Mouse (Mus musculus) lung, embryonic 14.5 days (tissue): ENCODE results near the gene Timm10b. TPM values are rescaled to one million over a fixed set of nuclear protein-coding genes. Genes with fewer than 3 reads are reported as not detected.
A peak's percentile ranks its signal among the peaks of the same experiment; 100 is the strongest.

ENCODE experiments used
- ATAC-seq: fragments of 200-750 bp; cut with Nextera tagmentation; 2 replicates; pipeline ENCODE4 v1.8.0; 2017; ENCODE audit warnings: mild to moderate bottlenecking, moderate TSS enrichment, moderate library complexity; ENCODE audit not compliant: insufficient read depth
- DNase-seq: peaks from one replicate; pipeline ENCODE4 v3.0.0-alpha.2; 2015
- H3K27ac ChIP-seq: fragments of 300-500 bp; sonication (generic); 2 replicates; pipeline ENCODE4 v1.5.1; 2014; ENCODE audit warnings: low read depth, mild to moderate bottlenecking, moderate library complexity
- H3K27me3 ChIP-seq: fragments of 300-500 bp; sonication (generic); 2 replicates; pipeline ENCODE4 v1.6.1; 2014; ENCODE audit warnings: low read length, control low read depth; ENCODE audit not compliant: insufficient read depth
- H3K36me3 ChIP-seq: fragments of 300-500 bp; sonication (generic); 2 replicates; pipeline ENCODE4 v1.6.1; 2014; ENCODE audit warnings: control low read depth; ENCODE audit not compliant: insufficient read depth
- H3K4me1 ChIP-seq: fragments of 300-500 bp; sonication (generic); 2 replicates; pipeline ENCODE4 v1.6.1; 2014; ENCODE audit warnings: antibody characterized with exemption, control low read depth; ENCODE audit not compliant: insufficient read depth
- H3K4me2 ChIP-seq: fragments of 300-500 bp; sonication (generic); 2 replicates; pipeline ENCODE4 v1.6.1; 2014; ENCODE audit warnings: mild to moderate bottlenecking
- H3K4me3 ChIP-seq: fragments of 300-500 bp; sonication (generic); 2 replicates; pipeline ENCODE4 v1.5.1; 2014; ENCODE audit warnings: low read depth, low read length
- H3K9ac ChIP-seq: fragments of 300-500 bp; sonication (generic); 2 replicates; pipeline ENCODE4 v1.6.1; 2014
- H3K9me3 ChIP-seq: fragments of 300-500 bp; sonication (generic); 2 replicates; pipeline ENCODE4 v1.6.1; 2016; ENCODE audit warnings: low read depth, low read length, control low read depth
- CTCF ChIP-seq: IDR thresholded peaks from 2 replicates; pipeline ENCODE4 v1.5.1; 2016; ENCODE audit warnings: antibody characterized with exemption, low read depth
- WGBS: fragments of 180-500 bp; shearing (Covaris S2); extraction: QIAGEN DNeasy Blood & Tissue Kit; methylation state at CpG from one replicate; pipeline ENCODE4 v1.1.7; 2014; 5-methylcytosine and 5-hydroxymethylcytosine counted together
- polyA plus RNA-seq: library from polyadenylated mRNA; unstranded; fragments of >200 nt; fragmentation: Nextera tagmentation; extraction: Ambion mirVana; gene quantifications from 2 replicates; pipeline ENCODE4 v1.2.1, GENCODE M21; 2014

The Timm10b gene
- polyA plus RNA-seq, 1 experiment from 2014 or later: 201 TPM

GRCm38 (mm10) chr7:105640233-105640893 lies 507 bp downstream of the Timm10b start, which contains the start of the genes Arfip2 and Gm45799:
Arfip2 (minus strand) TSS chr7:105640416.
Gm45799 (plus strand) TSS chr7:105640552.
- Histone ChIP-seq H3K27me3 (no peaks in the 10 kb centered on the region), H3K4me3 (peak within 1 kb of the TSS; percentile 70), H3K36me3 (peaks cover 45% of the 10 kb centered on the region), H3K9me3 (no peaks in the 10 kb centered on the region), H3K27ac (peak within 1 kb of the TSS; percentile 90), H3K4me2 (peak within 1 kb of the TSS; percentile 70), H3K4me1 (no peaks in the 10 kb centered on the region), H3K9ac (peak within 1 kb of the TSS; percentile 81)
- under 1% methylated on average over 45 of the region's 45 CpGs for WGBS
- DNase-seq: peak; percentile 100
- no peak for TF ChIP-seq CTCF
- peak; percentile 96 for ATAC-seq

GRCm38 (mm10) chr7:105640894-105641255 lies 1.0 kb downstream of the Timm10b start:
- Histone ChIP-seq H3K9me3 (no peaks in the 10 kb centered on the region), H3K9ac (peak overlapping the region; percentile 81), H3K4me3 (peak overlapping the region; percentile 70), H3K27me3 (no peaks in the 10 kb centered on the region), H3K4me2 (peak overlapping the region; percentile 70), H3K27ac (peak overlapping the region; percentile 90), H3K4me1 (no peaks in the 10 kb centered on the region), H3K36me3 (peaks cover 40% of the 10 kb centered on the region)
- 0% methylated on average over 18 of the region's 18 CpGs for WGBS
- TF ChIP-seq CTCF: 0 out of 2 replicates have a peak, but pooled peaks have one; percentile 1
- DNase-seq (peak; percentile 39), ATAC-seq (no peak)

GRCm38 (mm10) chr7:105641936-105642335 lies 2.1 kb downstream of the Timm10b start:
- Histone ChIP-seq H3K9ac (no peak overlapping the region), H3K27ac (peak overlapping the region; percentile 33; the same call in 1 of the 2 replicates), H3K9me3 (no peaks in the 10 kb centered on the region), H3K27me3 (no peaks in the 10 kb centered on the region), H3K4me1 (no peaks in the 10 kb centered on the region), H3K36me3 (peaks cover 30% of the 10 kb centered on the region), H3K4me3 (peak overlapping the region; percentile 5; the same call in 1 of the 2 replicates), H3K4me2 (peak overlapping the region; percentile 70)
- 67% methylated on average over 3 of the region's 3 CpGs for WGBS
- TF ChIP-seq CTCF: 0 out of 2 replicates have a peak, but pooled peaks have one; percentile 8
- ATAC-seq (no peak), DNase-seq (no peak)

GRCm38 (mm10) chr7:105650639-105651435 lies 11.0 kb downstream of the Timm10b start, which contains the start of gene Dnhd1:
Dnhd1 (plus strand) TSS chr7:105650827.
- H3K4me3 ChIP-seq: peak within 1 kb of the TSS; percentile 33
- H3K27ac ChIP-seq: peak within 1 kb of the TSS; percentile 50; the same call in 1 of the 2 replicates
- TF ChIP-seq CTCF: peak; percentile 62
- H3K9me3 ChIP-seq: no peaks in the 10 kb centered on the region
- WGBS: under 1% methylated on average over 17 of the region's 17 CpGs
- peak within 1 kb of the TSS; percentile 22; the same call in 1 of the 2 replicates for H3K9ac ChIP-seq
- ATAC-seq (peak; percentile 96), DNase-seq (peak; percentile 83)
- peaks cover 2% of the 10 kb centered on the region; the same call in 1 of the 2 replicates for H3K36me3 ChIP-seq
- H3K4me2 ChIP-seq: peak within 1 kb of the TSS; percentile 85
- no peaks in the 10 kb centered on the region for H3K27me3 ChIP-seq
- no peaks in the 10 kb centered on the region for H3K4me1 ChIP-seq

- Histone ChIP-seq H3K27ac (no peak overlapping the region), H3K27me3 (no peaks in the 10 kb centered on the region), H3K4me1 (no peaks in the 10 kb centered on the region), H3K36me3 (no peaks in the 10 kb centered on the region), H3K9me3 (no peaks in the 10 kb centered on the region), H3K9ac (no peak overlapping the region; the same call in 1 of the 2 replicates), H3K4me3 (no peak overlapping the region), H3K4me2 (peak overlapping the region; percentile 38; the same call in 1 of the 2 replicates)
- ATAC-seq (peak; percentile 58; the same call in 1 of the 2 replicates), DNase-seq (peak; percentile 8)
- WGBS: 12% methylated on average over 13 of the region's 13 CpGs
- TF ChIP-seq CTCF: no peak
These were observed 45.8 kb downstream of the Timm10b start for GRCm38 (mm10) chr7:105685541-105686197.

GRCm38 (mm10) chr7:105690875-105691274 lies 51.0 kb downstream of the Timm10b start:
- H3K27ac ChIP-seq: no peak overlapping the region
- H3K36me3 ChIP-seq: no peaks in the 10 kb centered on the region
- no peaks in the 10 kb centered on the region for H3K4me1 ChIP-seq
- no peak overlapping the region for H3K9ac ChIP-seq
- no peak for TF ChIP-seq CTCF
- H3K4me3 ChIP-seq: no peak overlapping the region
- DNase-seq: no peak
- no peaks in the 10 kb centered on the region for H3K27me3 ChIP-seq
- WGBS: 86% methylated on average over 1 of the region's 1 CpGs
- ATAC-seq: no peak
- no peaks in the 10 kb centered on the region for H3K9me3 ChIP-seq
- no peak overlapping the region for H3K4me2 ChIP-seq

Other genes with a start within 250 kb of the Timm10b start
- 41.9 and 42.3 TPM in 2 replicates for gene Fam160a2, start 240.0 kb upstream of the Timm10b start, polyA plus RNA-seq
- gene Cnga4, start 235.5 kb upstream of the Timm10b start, polyA plus RNA-seq: 0.07 TPM in 1 of 2 replicates, not detected in the other
- gene Cckbr, start 214.3 kb upstream of the Timm10b start, polyA plus RNA-seq: 0.25 and 0.39 TPM in 2 replicates
- 96.0 and 96.1 TPM in 2 replicates for gene Cavin3, start 157.8 kb upstream of the Timm10b start, polyA plus RNA-seq
- 38.7 and 38.9 TPM in 2 replicates for gene Smpd1, start 85.7 kb upstream of the Timm10b start, polyA plus RNA-seq
- gene Apbb1, start 58.4 kb upstream of the Timm10b start, polyA plus RNA-seq: 36.6 and 37.6 TPM in 2 replicates
- gene Hpx, start 39.9 kb upstream of the Timm10b start, polyA plus RNA-seq: 0.57 and 0.59 TPM in 2 replicates
- gene Trim3, start 6.5 kb upstream of the Timm10b start, polyA plus RNA-seq: 43.8 and 45.3 TPM in 2 replicates
- 84.1 and 84.2 TPM in 2 replicates for gene Arfip2, start 360 bp downstream of the Timm10b start, polyA plus RNA-seq
- gene Gm45799, start 496 bp downstream of the Timm10b start, polyA plus RNA-seq: 22.9 and 31.9 TPM in 2 replicates
- gene Dnhd1, start 10.8 kb downstream of the Timm10b start, polyA plus RNA-seq: 0.84 and 1.0 TPM in 2 replicates
- 372 and 377 TPM in 2 replicates for gene Ilk, start 96.5 kb downstream of the Timm10b start, polyA plus RNA-seq
- 45.2 and 48.9 TPM in 2 replicates for gene Rrp8, start 97.3 kb downstream of the Timm10b start, polyA plus RNA-seq
- 175 and 192 TPM in 2 replicates for gene Taf10, start 104.3 kb downstream of the Timm10b start, polyA plus RNA-seq
- 73.7 and 78.2 TPM in 2 replicates for gene Tpp1, start 112.2 kb downstream of the Timm10b start, polyA plus RNA-seq
- gene Dchs1, start 147.6 kb downstream of the Timm10b start, polyA plus RNA-seq: 17.7 and 20.7 TPM in 2 replicates
- gene Mrpl17, start 171.0 kb downstream of the Timm10b start, polyA plus RNA-seq: 384 and 388 TPM in 2 replicates